Mouse (Mus musculus) midbrain, embryonic 16.5 days (tissue): ENCODE results near the gene Dcaf7. TPM values are rescaled to one million over a fixed set of nuclear protein-coding genes. Genes with fewer than 3 reads are reported as not detected.

Source experiments
- polyA plus RNA-seq: library from polyadenylated mRNA; unstranded; fragments of >200 nt; fragmentation: Nextera tagmentation; extraction: Ambion mirVana; gene quantifications from 2 replicates; pipeline ENCODE4 v1.2.1, GENCODE M21; 2015

The Dcaf7 gene
- polyA plus RNA-seq, 1 experiment from 2014 or later, result 187 TPM

Other genes starting within 250 kb of the Dcaf7 start
- gene Cyb561, start 83.5 kb upstream of the Dcaf7 start, polyA plus RNA-seq, result 83.7 and 87.0 TPM in 2 replicates
- gene Ace, start 68.9 kb upstream of the Dcaf7 start, polyA plus RNA-seq, result 7.0 and 8.2 TPM in 2 replicates
- gene Ace3, start 42.2 kb upstream of the Dcaf7 start, polyA plus RNA-seq, result 0.09 TPM in 1 of 2 replicates, not detected in the other
- gene Kcnh6, start 28.7 kb upstream of the Dcaf7 start, polyA plus RNA-seq, result 1.8 and 2.2 TPM in 2 replicates
- 7.6 and 8.0 TPM in 2 replicates for gene Taco1, start 29.2 kb downstream of the Dcaf7 start, polyA plus RNA-seq
- gene Map3k3, start 47.7 kb downstream of the Dcaf7 start, polyA plus RNA-seq, result 10.9 and 12.3 TPM in 2 replicates
- gene Gm10840, start 124.0 kb downstream of the Dcaf7 start, polyA plus RNA-seq, result not detected in 2 replicates
- 143 and 158 TPM in 2 replicates for gene Limd2, start 124.0 kb downstream of the Dcaf7 start, polyA plus RNA-seq
- gene Strada, start 165.3 kb downstream of the Dcaf7 start, polyA plus RNA-seq, result 25.1 and 28.2 TPM in 2 replicates
- 115 and 131 TPM in 2 replicates for gene Ccdc47, start 179.5 kb downstream of the Dcaf7 start, polyA plus RNA-seq
- gene Ddx42, start 180.1 kb downstream of the Dcaf7 start, polyA plus RNA-seq, result 92.1 and 95.0 TPM in 2 replicates
- 34.0 and 38.0 TPM in 2 replicates for gene Ftsj3, start 219.2 kb downstream of the Dcaf7 start, polyA plus RNA-seq
- gene Psmc5, start 219.3 kb downstream of the Dcaf7 start, polyA plus RNA-seq, result 278 and 285 TPM in 2 replicates
- 7.1 and 7.8 TPM in 2 replicates for gene Smarcd2, start 236.1 kb downstream of the Dcaf7 start, polyA plus RNA-seq
- gene Tcam1, start 239.8 kb downstream of the Dcaf7 start, polyA plus RNA-seq, result 0.05 and 0.21 TPM in 2 replicates